Mouse (Mus musculus) retina, embryonic 14.5 days (tissue): ENCODE results near the gene Gm4884.
"Not testable (repeated sequence)": the region's sequence is repeated elsewhere in the genome, so short reads cannot be mapped to it uniquely, and the experiment has no call there.

Experiments used
- DNase-seq: peaks from one replicate; pipeline ENCODE4 v3.0.0-alpha.2; 2015; ENCODE audit warnings: low spot score

Gm4884 gene

GRCm38 (mm10) chr7:41032419-41032818 is at the start of gene Gm4884:
TSS of gene Gm4884 (plus strand) at chr7:41032719.
- DNase-seq, result not testable (repeated sequence)

- no peak for DNase-seq
Observed at GRCm38 (mm10) chr7:40987243-40987642, 45.3 kb upstream of the Gm4884 start, which contains the start of gene 4930433I11Rik. TSS of gene 4930433I11Rik (plus strand) at chr7:40987543.

GRCm38 (mm10) chr7:41044058-41044457 is 11.5 kb downstream of the Gm4884 start:
- not testable (repeated sequence) for DNase-seq
